In the genomic region with DNA sequence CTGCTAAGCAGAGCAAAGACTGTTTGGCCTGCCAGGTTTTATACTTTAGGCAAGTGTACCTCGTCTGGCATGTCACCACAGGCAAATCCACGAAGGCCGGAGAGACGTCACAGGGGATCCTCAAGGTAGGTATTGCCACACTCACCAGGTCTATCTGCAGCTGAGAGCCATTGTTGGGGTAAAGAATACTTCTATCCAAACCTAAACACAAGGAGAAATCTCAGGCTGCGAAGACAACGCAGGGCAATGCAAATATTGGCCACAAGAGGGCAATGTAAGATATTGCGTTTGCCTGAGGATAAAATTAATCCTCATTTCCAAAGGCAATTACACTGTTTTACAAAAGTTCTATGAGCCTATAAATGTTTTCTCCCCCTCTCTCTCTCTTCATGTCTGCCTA, we compare ENCODE assay signal across 8 mouse cellular contexts. TPM values are rescaled to one million over a fixed set of nuclear protein-coding genes. Genes with fewer than 3 reads are reported as not detected.
DNase-seq lines count a peak whose midpoint lies in the region; ATAC-seq and TF ChIP-seq lines count a peak whose summit lies in the region.

No protein-coding gene starts in this region.

- TF ChIP-seq CTCF in liver, embryonic 14.5 days (IDR thresholded peaks at IDR 0.05; ENCODE audit: low read depth): peak; percentile 69

- H3K4me3 ChIP-seq in liver, embryonic 14.5 days (ENCODE audit: insufficient read depth in 1 of 2, low read depth in 2 of 2, low read length in 2 of 2): no peak overlapping the region
- H3K4me3 ChIP-seq in liver, embryonic 12.5 days: no peak overlapping the region
- no peak overlapping the region for H3K4me3 ChIP-seq in neural tube, embryonic 12.5 days

- DNase-seq in liver, embryonic 14.5 days (ENCODE audit: low read depth in 3 of 3, low spot score in 3 of 3): no peak
- peak; percentile 72 for DNase-seq in NIH3T3 (ENCODE audit: low read depth)
- DNase-seq in cerebellum, postnatal 10 days: peak; percentile 54 to 72
- peak; percentile 10 to 44 for DNase-seq in frontal cortex, postnatal 14 days (ENCODE audit: low spot score in 2 of 2)
- DNase-seq in left cerebral cortex, postnatal 10 days (ENCODE audit: extremely low spot score in 1 of 2, low spot score in 2 of 2): peak; percentile 29 to 42

- H3K27me3 ChIP-seq in liver, embryonic 14.5 days (ENCODE audit: control insufficient read depth, insufficient read depth, low read length): no peaks in the 10 kb centered on the region
- H3K27me3 ChIP-seq in liver, embryonic 12.5 days (replicated peaks): no peaks in the 10 kb centered on the region
- no peaks in the 10 kb centered on the region for H3K27me3 ChIP-seq in neural tube, embryonic 12.5 days (replicated peaks)

- intact Hi-C loops in left cerebral cortex, postnatal 10 days (cut with DNase I): loop anchor here (5.0 to 10.0 kb wide), 3 partner anchors 190 to 552 kb away; partner anchors contain the start of gene Paqr8

- no peak for ATAC-seq in liver, embryonic 14.5 days (ENCODE audit: insufficient read depth)
- ATAC-seq in liver, embryonic 12.5 days: no peak
- ATAC-seq in neural tube, embryonic 12.5 days (ENCODE audit: low FRiP score, low read depth): peak; percentile 13; the same call in 1 of the 2 replicates
- ATAC-seq in monocyte, adult 5-6 weeks (replicated peaks; ENCODE audit: insufficient number of reproducible peaks, low FRiP score, low TSS enrichment, poor library complexity, severe bottlenecking): no peak

- H3K9me3 ChIP-seq in liver, embryonic 14.5 days (ENCODE audit: control insufficient read depth, low read length): no peaks in the 10 kb centered on the region
- no peaks in the 10 kb centered on the region for H3K9me3 ChIP-seq in liver, embryonic 12.5 days (replicated peaks)
- no peaks in the 10 kb centered on the region for H3K9me3 ChIP-seq in neural tube, embryonic 12.5 days

- no peak for TF ChIP-seq EP300 in liver, embryonic 14.5 days (IDR thresholded peaks at IDR 0.05; ENCODE audit: low read depth)

- no peak overlapping the region for H3K9ac ChIP-seq in liver, embryonic 14.5 days (replicated peaks)
- H3K9ac ChIP-seq in liver, embryonic 12.5 days: no peak overlapping the region
- no peak overlapping the region for H3K9ac ChIP-seq in neural tube, embryonic 12.5 days

- H3K36me3 ChIP-seq in liver, embryonic 14.5 days (replicated peaks; ENCODE audit: control insufficient read depth, insufficient read depth, low read depth): no peaks in the 10 kb centered on the region
- no peaks in the 10 kb centered on the region for H3K36me3 ChIP-seq in liver, embryonic 12.5 days
- H3K36me3 ChIP-seq in neural tube, embryonic 12.5 days: no peaks in the 10 kb centered on the region

- 32% methylated on average over 7 of the region's 7 CpGs for WGBS in liver, embryonic 14.5 days (ENCODE audit: insufficient replicate concordance)
- 28% methylated on average over 7 of the region's 7 CpGs for WGBS in liver, embryonic 12.5 days (ENCODE audit: insufficient replicate concordance)
- 28% methylated on average over 7 of the region's 7 CpGs for WGBS in neural tube, embryonic 12.5 days

- H3K4me2 ChIP-seq in liver, embryonic 14.5 days (ENCODE audit: low read depth): no peak overlapping the region
- H3K4me2 ChIP-seq in liver, embryonic 12.5 days: no peak overlapping the region
- no peak overlapping the region for H3K4me2 ChIP-seq in neural tube, embryonic 12.5 days (replicated peaks)

- H3K27ac ChIP-seq in liver, embryonic 14.5 days: no peak overlapping the region
- no peak overlapping the region for H3K27ac ChIP-seq in liver, embryonic 12.5 days
- no peak overlapping the region for H3K27ac ChIP-seq in neural tube, embryonic 12.5 days

- H3K4me1 ChIP-seq in liver, embryonic 14.5 days (replicated peaks; ENCODE audit: control insufficient read depth in 2 of 2, insufficient read depth in 2 of 2, low read length in 1 of 2): no peaks in the 10 kb centered on the region
- no peaks in the 10 kb centered on the region for H3K4me1 ChIP-seq in liver, embryonic 12.5 days
- H3K4me1 ChIP-seq in neural tube, embryonic 12.5 days: no peaks in the 10 kb centered on the region

RNA-seq across cellular contexts. Expression of gene Pkhd1, which starts 5.2 kb away (rescaled TPM):
- polyA plus RNA-seq in liver, embryonic 14.5 days (2012; rRNA removed): 0.12 and 0.15 TPM in 2 replicates
- 0.13 and 0.15 TPM in 2 replicates for polyA plus RNA-seq in liver, embryonic 14.5 days (2014; fragmentation: Nextera tagmentation; extraction: Ambion mirVana)
- 0.28 and 0.35 TPM in 2 replicates for polyA plus RNA-seq in liver, embryonic 12.5 days (2016; fragmentation: Nextera tagmentation; extraction: Ambion mirVana)
- total RNA-seq in left cerebral cortex, postnatal 10 days (2021): under 1 TPM; 0.08 to 0.11 TPM
- polyA plus RNA-seq in neural tube, embryonic 12.5 days (2016; fragmentation: Nextera tagmentation; extraction: Ambion mirVana): 0.03 TPM in 1 of 2 replicates, not detected in the other
- total RNA-seq in monocyte, adult 5-6 weeks (2017): not detected in 3 replicates

Comparison
In these comparisons a context has a peak if more than half of its experiments do, and no peak if none do; other contexts are left out.
1. DNase-seq: peak in NIH3T3 (single experiment), cerebellum, postnatal 10 days (2 of 2), frontal cortex, postnatal 14 days (2 of 2) and left cerebral cortex, postnatal 10 days (2 of 2); none in liver, embryonic 14.5 days (0 of 3).